ENCODE assay signal across 29 mouse cellular contexts in the genomic region with DNA sequence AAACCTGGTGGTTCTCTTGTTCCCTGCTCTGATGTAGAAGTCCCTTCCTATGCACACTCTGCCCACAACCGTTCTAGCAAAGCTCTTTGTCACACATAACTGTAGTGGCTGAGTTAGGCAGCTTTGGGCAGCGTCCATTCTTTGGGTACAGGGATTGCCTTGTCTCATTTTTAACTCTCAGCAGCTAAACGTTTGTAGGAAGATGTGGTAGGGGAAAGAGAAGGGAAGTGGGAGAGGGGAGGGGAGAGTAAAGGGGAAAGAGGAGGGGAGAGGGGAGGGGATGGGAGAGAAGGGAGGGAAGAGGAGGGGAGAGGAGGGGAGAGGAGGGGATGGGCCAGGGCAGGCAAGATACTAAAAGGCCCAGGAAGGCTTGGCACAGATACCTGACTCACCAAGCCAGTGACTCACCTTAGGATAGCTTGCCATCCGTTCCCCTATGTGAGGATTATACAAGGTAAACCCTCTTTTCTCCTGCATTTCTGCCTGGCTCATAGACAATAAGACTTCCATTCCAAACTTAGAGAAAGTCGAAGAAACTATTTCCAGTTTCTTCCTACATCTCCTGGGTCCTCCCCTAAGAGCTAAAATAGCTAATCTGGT. TPM values are rescaled to one million over a fixed set of nuclear protein-coding genes. Genes with fewer than 3 reads are reported as not detected.
DNase-seq lines count a peak whose midpoint lies in the region; ATAC-seq and TF ChIP-seq lines count a peak whose summit lies in the region.
"Had no signal": no experiment of that assay in that cellular context is flagged by ENCODE, and none has a peak within 500 bp of the region (broad histone marks: within the 10 kb centered on the region; RNA-seq: fewer than 3 reads in every experiment).

No protein-coding gene starts in this region.

- TF ChIP-seq EP300 in heart, adult 2 months (IDR thresholded peaks at IDR 0.05; ENCODE audit: insufficient read depth, low read depth, low read length), result no peak
- TF ChIP-seq EP300 in stomach, postnatal 0 days (optimal IDR thresholded peaks at IDR 0.05), result no peak

- no peak for TF ChIP-seq POLR2A in heart, adult 2 months (IDR thresholded peaks at IDR 0.05; ENCODE audit: insufficient read depth, low read depth, low read length)

- H3K4me3 ChIP-seq in heart, embryonic 13.5 days, result no peak overlapping the region
- no peak overlapping the region for H3K4me3 ChIP-seq in heart, adult 2 months
- no peak overlapping the region for H3K4me3 ChIP-seq in stomach, postnatal 0 days (ENCODE audit: low read depth, low read length)
- H3K4me3 ChIP-seq: erythroblast, embryonic 14.5 days; forebrain, embryonic 13.5 days; hindbrain, embryonic 13.5 days; layer of hippocampus, adult 2 months; limb, embryonic 15.5 days; midbrain, embryonic 12.5 days; neural tube, embryonic 13.5 days; stomach, embryonic 15.5 days had no signal

- intact Hi-C loops in heart, adult 2 months (cut with DNase I), result no loop called here

- no peaks in the 10 kb centered on the region for H3K27me3 ChIP-seq in heart, embryonic 13.5 days (replicated peaks)
- H3K27me3 ChIP-seq in heart, adult 2 months (ENCODE audit: control insufficient read depth, insufficient read depth, low read length), result no peaks in the 10 kb centered on the region
- no peaks in the 10 kb centered on the region for H3K27me3 ChIP-seq in stomach, postnatal 0 days (ENCODE audit: control insufficient read depth, insufficient read depth, low read length)
- H3K27me3 ChIP-seq: forebrain, embryonic 13.5 days; hindbrain, embryonic 13.5 days; limb, embryonic 15.5 days; midbrain, embryonic 12.5 days; neural tube, embryonic 13.5 days; Patski; stomach, embryonic 15.5 days had no signal

- TF ChIP-seq CTCF in heart, adult 2 months (IDR thresholded peaks at IDR 0.05), result no peak
- no peak for TF ChIP-seq CTCF in stomach, postnatal 0 days (IDR thresholded peaks at IDR 0.05; ENCODE audit: low read depth)

- H3K4me2 ChIP-seq in heart, embryonic 13.5 days, result no peak overlapping the region
- no peak overlapping the region for H3K4me2 ChIP-seq in stomach, postnatal 0 days (replicated peaks; ENCODE audit: low read depth)
- H3K4me2 ChIP-seq: forebrain, embryonic 13.5 days; hindbrain, embryonic 13.5 days; limb, embryonic 15.5 days; midbrain, embryonic 12.5 days had no signal

- 56% methylated on average over 5 of the region's 5 CpGs for WGBS in heart, embryonic 13.5 days
- WGBS in heart, adult 2 months, result 60% methylated on average over 5 of the region's 5 CpGs
- WGBS in stomach, postnatal 0 days, result 46% methylated on average over 5 of the region's 5 CpGs

- H3K4me1 ChIP-seq in heart, embryonic 13.5 days, result peaks cover 50% of the 10 kb centered on the region
- H3K4me1 ChIP-seq in heart, adult 2 months (ENCODE audit: control insufficient read depth, insufficient read depth, low read length), result peaks cover 4% of the 10 kb centered on the region
- peaks cover 7% of the 10 kb centered on the region for H3K4me1 ChIP-seq in stomach, postnatal 0 days (replicated peaks; ENCODE audit: control insufficient read depth, insufficient read depth)

- H3K9ac ChIP-seq in heart, embryonic 13.5 days, result no peak overlapping the region
- H3K9ac ChIP-seq in heart, adult 2 months (ENCODE audit: low read depth, low read length), result no peak overlapping the region
- no peak overlapping the region for H3K9ac ChIP-seq in stomach, postnatal 0 days (ENCODE audit: low read length)
- H3K9ac ChIP-seq: forebrain, embryonic 13.5 days; hindbrain, embryonic 13.5 days; limb, embryonic 15.5 days; midbrain, embryonic 12.5 days; neural tube, embryonic 13.5 days; stomach, embryonic 15.5 days had no signal

- no peaks in the 10 kb centered on the region for H3K79me2 ChIP-seq in heart, adult 2 months (replicated peaks; ENCODE audit: control insufficient read depth, insufficient read depth, low read length)

- no peaks in the 10 kb centered on the region for H3K36me3 ChIP-seq in heart, embryonic 13.5 days
- no peaks in the 10 kb centered on the region for H3K36me3 ChIP-seq in heart, adult 2 months (ENCODE audit: control insufficient read depth, insufficient read depth, low read length)
- no peaks in the 10 kb centered on the region for H3K36me3 ChIP-seq in stomach, postnatal 0 days (ENCODE audit: control insufficient read depth, insufficient read depth, low read length)
- H3K36me3 ChIP-seq: hindbrain, embryonic 13.5 days; limb, embryonic 15.5 days; midbrain, embryonic 12.5 days; neural tube, embryonic 13.5 days; stomach, embryonic 15.5 days had no signal

- no peaks in the 10 kb centered on the region for H3K9me3 ChIP-seq in heart, embryonic 13.5 days
- H3K9me3 ChIP-seq in stomach, postnatal 0 days (ENCODE audit: control insufficient read depth, low read length), result no peaks in the 10 kb centered on the region
- H3K9me3 ChIP-seq: forebrain, embryonic 13.5 days; hindbrain, embryonic 13.5 days; limb, embryonic 15.5 days; midbrain, embryonic 12.5 days; neural tube, embryonic 13.5 days; stomach, embryonic 15.5 days had no signal

- DNase-seq in heart, adult 2 months, result no peak
- peak; percentile 26 for DNase-seq in thymus, postnatal 0 days (ENCODE audit: low spot score)
- no peak for DNase-seq in thymus, adult 18-20 months
- DNase-seq in stomach, postnatal 0 days (ENCODE audit: low spot score), result no peak
- no peak for DNase-seq in T-cell, adult 2 months (ENCODE audit: low spot score)
- DNase-seq: cerebellum, adult 18-20 months; cerebellum, postnatal 25 days; gastrocnemius, postnatal 25 days; kidney, adult 11 months; layer of hippocampus, postnatal 36 days; spleen, adult 18-20 months had no signal

- ATAC-seq in heart, embryonic 13.5 days (ENCODE audit: extremely low read depth, insufficient number of reproducible peaks, low FRiP score, low TSS enrichment), result no peak
- ATAC-seq in inflammation-experienced regulatory T-cells, adult 6 months, result peak; percentile 43
- ATAC-seq in stomach, postnatal 0 days (ENCODE audit: low FRiP score, low TSS enrichment), result no peak
- no peak for ATAC-seq in megakaryocyte progenitor cell, adult 5-6 weeks (replicated peaks; ENCODE audit: poor library complexity)
- ATAC-seq: Patski had no signal

- H3K27ac ChIP-seq in heart, embryonic 13.5 days (replicated peaks), result peak overlapping the region; percentile 83
- no peak overlapping the region for H3K27ac ChIP-seq in heart, adult 2 months
- peak overlapping the region; percentile 40; the same call in 1 of the 2 replicates for H3K27ac ChIP-seq in stomach, postnatal 0 days (replicated peaks)
- H3K27ac ChIP-seq: forebrain, embryonic 13.5 days; hindbrain, embryonic 13.5 days; kidney, postnatal 0 days; midbrain, embryonic 12.5 days; neural tube, embryonic 13.5 days had no signal

RNA-seq across cellular contexts. Expression of gene Fndc7, which starts 9.9 kb away (rescaled TPM):
- 0.13 and 0.25 TPM in 2 replicates for polyA plus RNA-seq in heart, embryonic 13.5 days (2015; fragmentation: Nextera tagmentation; extraction: Ambion mirVana)
- under 1 TPM; 0.08 to 0.16 TPM for total RNA-seq in heart, adult 2 months (2021)
- 0.27 and 0.47 TPM in 2 replicates for polyA plus RNA-seq in heart, adult 2 months (2012; rRNA removed)
- 0.95 and 1.3 TPM in 2 replicates for polyA plus RNA-seq in thymus, postnatal 0 days (2015; fragmentation: Nextera tagmentation; extraction: Ambion mirVana)
- under 1 TPM in 1 of 3 experiments, not detected in 2; 0.21 TPM for polyA plus RNA-seq in inflammation-experienced regulatory T-cells, adult 6 months (2017; shearing (Covaris generic))
- polyA plus RNA-seq in stomach, postnatal 0 days (2015; fragmentation: Nextera tagmentation; extraction: Ambion mirVana), result 0.28 and 0.67 TPM in 2 replicates
- total RNA-seq in megakaryocyte progenitor cell, adult 5-6 weeks (2015), result 0.07 TPM in 1 of 2 replicates, not detected in the other
- 0.25 TPM in 1 of 2 replicates, not detected in the other for total RNA-seq in megakaryocyte progenitor cell, adult 5-6 weeks (2017)
- total RNA-seq: gastrocnemius, postnatal 25 days; monocyte, adult 5-6 weeks had no signal
- polyA plus RNA-seq: erythroblast, embryonic 14.5 days; forebrain, embryonic 13.5 days; heart, embryonic 11.5 days; kidney, postnatal 0 days; midbrain, embryonic 12.5 days; neural tube, embryonic 13.5 days had no signal

RNA-seq across cellular contexts. Expression of gene Prpf38b, which starts 31.6 kb away (rescaled TPM):
- polyA plus RNA-seq in heart, embryonic 13.5 days (2015; fragmentation: Nextera tagmentation; extraction: Ambion mirVana), result 49.0 and 49.1 TPM in 2 replicates
- total RNA-seq in heart, adult 2 months (2021), result 10 to 100 TPM; 17.3 to 21.1 TPM
- 13.6 and 17.8 TPM in 2 replicates for polyA plus RNA-seq in heart, adult 2 months (2012; rRNA removed)
- 96.0 and 112 TPM in 2 replicates for polyA plus RNA-seq in thymus, postnatal 0 days (2015; fragmentation: Nextera tagmentation; extraction: Ambion mirVana)
- 100 to 1,000 TPM in 2 of 3 experiments, 10 to 100 TPM in 1; 89.4 to 147 (median 131) TPM for polyA plus RNA-seq in inflammation-experienced regulatory T-cells, adult 6 months (2017; shearing (Covaris generic))
- polyA plus RNA-seq in stomach, postnatal 0 days (2015; fragmentation: Nextera tagmentation; extraction: Ambion mirVana), result 26.1 and 31.1 TPM in 2 replicates
- total RNA-seq in megakaryocyte progenitor cell, adult 5-6 weeks (2015), result 138 and 148 TPM in 2 replicates
- 235 and 313 TPM in 2 replicates for total RNA-seq in megakaryocyte progenitor cell, adult 5-6 weeks (2017)

RNA-seq across cellular contexts. Expression of gene Stxbp3, which starts 39.6 kb away (rescaled TPM):
- 24.2 and 26.3 TPM in 2 replicates for polyA plus RNA-seq in heart, embryonic 13.5 days (2015; fragmentation: Nextera tagmentation; extraction: Ambion mirVana)
- 10 to 100 TPM; 25.7 to 27.3 TPM for total RNA-seq in heart, adult 2 months (2021)
- polyA plus RNA-seq in heart, adult 2 months (2012; rRNA removed), result 7.0 and 11.8 TPM in 2 replicates
- polyA plus RNA-seq in thymus, postnatal 0 days (2015; fragmentation: Nextera tagmentation; extraction: Ambion mirVana), result 43.5 and 51.6 TPM in 2 replicates
- polyA plus RNA-seq in inflammation-experienced regulatory T-cells, adult 6 months (2017; shearing (Covaris generic)), result 10 to 100 TPM; 72.7 to 91.3 (median 78.2) TPM
- polyA plus RNA-seq in stomach, postnatal 0 days (2015; fragmentation: Nextera tagmentation; extraction: Ambion mirVana), result 38.6 and 39.3 TPM in 2 replicates
- 28.8 and 36.7 TPM in 2 replicates for total RNA-seq in megakaryocyte progenitor cell, adult 5-6 weeks (2015)
- 18.0 and 26.9 TPM in 2 replicates for total RNA-seq in megakaryocyte progenitor cell, adult 5-6 weeks (2017)

RNA-seq across cellular contexts. Expression of gene Henmt1, which starts 59.7 kb away (rescaled TPM):
- 0.29 TPM in 1 of 2 replicates, not detected in the other for polyA plus RNA-seq in heart, embryonic 13.5 days (2015; fragmentation: Nextera tagmentation; extraction: Ambion mirVana)
- not detected for total RNA-seq in heart, adult 2 months (2021)
- polyA plus RNA-seq in heart, adult 2 months (2012; rRNA removed), result not detected in 2 replicates
- 2.2 and 2.3 TPM in 2 replicates for polyA plus RNA-seq in thymus, postnatal 0 days (2015; fragmentation: Nextera tagmentation; extraction: Ambion mirVana)
- under 1 TPM in 1 of 3 experiments, not detected in 2; 0.60 TPM for polyA plus RNA-seq in inflammation-experienced regulatory T-cells, adult 6 months (2017; shearing (Covaris generic))
- 0.15 and 0.25 TPM in 2 replicates for polyA plus RNA-seq in stomach, postnatal 0 days (2015; fragmentation: Nextera tagmentation; extraction: Ambion mirVana)
- 0.56 TPM in 1 of 2 replicates, not detected in the other for total RNA-seq in megakaryocyte progenitor cell, adult 5-6 weeks (2015)
- total RNA-seq in megakaryocyte progenitor cell, adult 5-6 weeks (2017), result 0.64 TPM in 1 of 2 replicates, not detected in the other
- total RNA-seq: adrenal gland, postnatal 14 days; gastrocnemius, postnatal 25 days; heart, postnatal 25 days; monocyte, adult 5-6 weeks had no signal
- polyA plus RNA-seq: erythroblast, embryonic 14.5 days; liver, embryonic 16.5 days had no signal
